Mouse (Mus musculus): ENCODE results near the gene Slc9a5. TPM values are rescaled to one million over a fixed set of nuclear protein-coding genes. Genes with fewer than 3 reads are reported as not detected.

Slc9a5 gene
- polyA plus RNA-seq, 1 experiment from 2014 or later: 1.9 TPM

GRCm38 (mm10) chr8:105346611-105347427, 1.8 kb upstream of the Slc9a5 start:
- peak; percentile 25; the same call in 1 of the 2 replicates for ATAC-seq (ENCODE audit: insufficient read depth, low FRiP score, low read depth)
- peak overlapping the region; percentile 96 for H3K4me2 ChIP-seq
- 2% methylated on average over 34 of the region's 34 CpGs for WGBS
- peak overlapping the region; percentile 88 for H3K27ac ChIP-seq
- H3K36me3 ChIP-seq: no peaks in the 10 kb centered on the region
- H3K9me3 ChIP-seq: no peaks in the 10 kb centered on the region
- H3K4me3 ChIP-seq (replicated peaks): peak overlapping the region; percentile 77
- peaks cover 42% of the 10 kb centered on the region for H3K4me1 ChIP-seq
- 0 out of 2 replicates have a peak, but pooled peaks cover 5% of the 10 kb centered on the region for H3K27me3 ChIP-seq (replicated peaks)
- peak overlapping the region; percentile 52 for H3K9ac ChIP-seq

GRCm38 (mm10) chr8:105347428-105348221, 1.0 kb upstream of the Slc9a5 start, which contains the start of gene Fhod1:
Gene Fhod1, minus strand, starts transcription at chr8:105347953.
- Histone ChIP-seq H3K4me3 (replicated peaks) (peak within 1 kb of the TSS; percentile 77), H3K27ac (peak within 1 kb of the TSS; percentile 88), H3K4me2 (peak within 1 kb of the TSS; percentile 96), H3K36me3 (no peaks in the 10 kb centered on the region), H3K9me3 (no peaks in the 10 kb centered on the region), H3K27me3 (replicated peaks) (0 out of 2 replicates have a peak, but pooled peaks cover 5% of the 10 kb centered on the region), H3K4me1 (peaks cover 39% of the 10 kb centered on the region), H3K9ac (peak within 1 kb of the TSS; percentile 52)
- peak; percentile 88 for ATAC-seq (ENCODE audit: insufficient read depth, low FRiP score, low read depth)
- WGBS: under 1% methylated on average over 53 of the region's 53 CpGs

GRCm38 (mm10) chr8:105349096-105349771, 591 bp downstream of the Slc9a5 start:
- under 1% methylated on average over 43 of the region's 48 CpGs for WGBS
- Histone ChIP-seq H3K27ac (peak overlapping the region; percentile 52; the same call in 1 of the 2 replicates), H3K27me3 (replicated peaks) (0 out of 2 replicates have a peak, but pooled peaks cover 5% of the 10 kb centered on the region), H3K36me3 (no peaks in the 10 kb centered on the region), H3K9ac (peak overlapping the region; percentile 51; the same call in 1 of the 2 replicates), H3K4me2 (peak overlapping the region; percentile 96), H3K9me3 (no peaks in the 10 kb centered on the region), H3K4me1 (peaks cover 31% of the 10 kb centered on the region), H3K4me3 (replicated peaks) (peak overlapping the region; percentile 77)
- no peak for ATAC-seq (ENCODE audit: insufficient read depth, low FRiP score, low read depth)

- Histone ChIP-seq H3K9ac (no peak overlapping the region), H3K36me3 (no peaks in the 10 kb centered on the region), H3K4me2 (peak overlapping the region; percentile 96; the same call in 1 of the 2 replicates), H3K4me1 (peaks cover 21% of the 10 kb centered on the region), H3K4me3 (replicated peaks) (0 out of 2 replicates have a peak overlapping the region, but pooled peaks have one; percentile 77), H3K27ac (no peak overlapping the region), H3K9me3 (no peaks in the 10 kb centered on the region), H3K27me3 (replicated peaks) (0 out of 2 replicates have a peak, but pooled peaks cover 5% of the 10 kb centered on the region)
- 47% methylated on average over 7 of the region's 7 CpGs for WGBS
- ATAC-seq (ENCODE audit: insufficient read depth, low FRiP score, low read depth): no peak
These were observed 1.5 kb downstream of the Slc9a5 start for GRCm38 (mm10) chr8:105350186-105350585.

- Histone ChIP-seq H3K4me1 (0 out of 2 replicates have a peak, but pooled peaks cover 4% of the 10 kb centered on the region), H3K4me2 (no peak overlapping the region), H3K27ac (no peak overlapping the region), H3K4me3 (replicated peaks) (no peak overlapping the region), H3K27me3 (replicated peaks) (0 out of 2 replicates have a peak, but pooled peaks cover 5% of the 10 kb centered on the region), H3K36me3 (no peaks in the 10 kb centered on the region), H3K9me3 (no peaks in the 10 kb centered on the region), H3K9ac (no peak overlapping the region)
- WGBS: 78% methylated on average over 8 of the region's 8 CpGs
- ATAC-seq (ENCODE audit: insufficient read depth, low FRiP score, low read depth): no peak
These were observed 5.0 kb downstream of the Slc9a5 start for GRCm38 (mm10) chr8:105353583-105354135.

GRCm38 (mm10) chr8:105354549-105354948, 5.9 kb downstream of the Slc9a5 start:
- Histone ChIP-seq H3K4me1 (no peaks in the 10 kb centered on the region), H3K9ac (no peak overlapping the region), H3K4me3 (replicated peaks) (no peak overlapping the region), H3K27me3 (replicated peaks) (0 out of 2 replicates have a peak, but pooled peaks cover 5% of the 10 kb centered on the region), H3K36me3 (no peaks in the 10 kb centered on the region), H3K9me3 (no peaks in the 10 kb centered on the region), H3K4me2 (no peak overlapping the region), H3K27ac (no peak overlapping the region)
- WGBS: 94% methylated on average over 4 of the region's 4 CpGs
- ATAC-seq (ENCODE audit: insufficient read depth, low FRiP score, low read depth): no peak

GRCm38 (mm10) chr8:105355179-105356024, 6.8 kb downstream of the Slc9a5 start:
- WGBS: 66% methylated on average over 26 of the region's 26 CpGs
- ATAC-seq (ENCODE audit: insufficient read depth, low FRiP score, low read depth): no peak
- no peak overlapping the region for H3K4me2 ChIP-seq
- H3K9ac ChIP-seq: no peak overlapping the region
- no peaks in the 10 kb centered on the region for H3K9me3 ChIP-seq
- no peaks in the 10 kb centered on the region for H3K4me1 ChIP-seq
- no peak overlapping the region for H3K4me3 ChIP-seq (replicated peaks)
- H3K36me3 ChIP-seq: no peaks in the 10 kb centered on the region
- no peak overlapping the region for H3K27ac ChIP-seq
- no peaks in the 10 kb centered on the region for H3K27me3 ChIP-seq (replicated peaks)

GRCm38 (mm10) chr8:105356681-105357080, 8.0 kb downstream of the Slc9a5 start:
- no peak overlapping the region for H3K27ac ChIP-seq
- 87% methylated on average over 14 of the region's 14 CpGs for WGBS
- peaks cover 4% of the 10 kb centered on the region; the same call in 1 of the 2 replicates for H3K4me1 ChIP-seq
- no peak for ATAC-seq (ENCODE audit: insufficient read depth, low FRiP score, low read depth)
- H3K4me3 ChIP-seq (replicated peaks): no peak overlapping the region
- no peak overlapping the region for H3K9ac ChIP-seq
- no peaks in the 10 kb centered on the region for H3K9me3 ChIP-seq
- no peak overlapping the region for H3K4me2 ChIP-seq
- H3K36me3 ChIP-seq: no peaks in the 10 kb centered on the region
- no peaks in the 10 kb centered on the region for H3K27me3 ChIP-seq (replicated peaks)

- WGBS: 62% methylated on average over 15 of the region's 15 CpGs
- Histone ChIP-seq H3K36me3 (no peaks in the 10 kb centered on the region), H3K4me3 (replicated peaks) (no peak overlapping the region), H3K9ac (no peak overlapping the region), H3K27ac (no peak overlapping the region), H3K4me2 (no peak overlapping the region), H3K4me1 (peaks cover 10% of the 10 kb centered on the region), H3K27me3 (replicated peaks) (no peaks in the 10 kb centered on the region), H3K9me3 (no peaks in the 10 kb centered on the region)
- ATAC-seq (ENCODE audit: insufficient read depth, low FRiP score, low read depth): no peak
These were observed 10.6 kb downstream of the Slc9a5 start for GRCm38 (mm10) chr8:105359208-105359607.

- H3K27me3 ChIP-seq (replicated peaks): no peaks in the 10 kb centered on the region
- no peak for ATAC-seq (ENCODE audit: insufficient read depth, low FRiP score, low read depth)
- WGBS: 51% methylated on average over 4 of the region's 4 CpGs
- no peak overlapping the region for H3K4me2 ChIP-seq
- H3K36me3 ChIP-seq: no peaks in the 10 kb centered on the region
- no peak overlapping the region for H3K27ac ChIP-seq
- no peak overlapping the region for H3K4me3 ChIP-seq (replicated peaks)
- H3K4me1 ChIP-seq: peaks cover 10% of the 10 kb centered on the region
- no peaks in the 10 kb centered on the region for H3K9me3 ChIP-seq
- no peak overlapping the region for H3K9ac ChIP-seq
These were observed 11.0 kb downstream of the Slc9a5 start for GRCm38 (mm10) chr8:105359646-105360045.

Measured in stomach, embryonic 15.5 days (tissue).